ENCODE assay signal across 15 mouse cellular contexts in genomic region chr17:29055586-29055985, GRCm38 (mm10). TPM values are rescaled to one million over a fixed set of nuclear protein-coding genes. Genes with fewer than 3 reads are reported as not detected.
"Had no signal": no experiment of that assay in that cellular context is flagged by ENCODE, and none has a peak within 500 bp of the region (broad histone marks: within the 10 kb centered on the region; RNA-seq: fewer than 3 reads in every experiment).

No protein-coding gene starts in this region.

- DNase-seq: kidney, adult 9 months; kidney, postnatal 25 days; layer of hippocampus, adult 9-11 months; layer of hippocampus, postnatal 36 days; lung, embryonic 14.5 days; lung, postnatal 10 days; lung, postnatal 4 days; thymus, postnatal 4 days had no signal

- H3K27ac ChIP-seq: liver, embryonic 12.5 days; midbrain, embryonic 13.5 days; neural tube, embryonic 12.5 days; stomach, postnatal 0 days had no signal

- H3K36me3 ChIP-seq: limb, embryonic 13.5 days; liver, embryonic 12.5 days; midbrain, embryonic 13.5 days; neural tube, embryonic 12.5 days had no signal

- H3K4me3 ChIP-seq: limb, embryonic 13.5 days; liver, embryonic 12.5 days; midbrain, embryonic 13.5 days; neural tube, embryonic 12.5 days had no signal

- H3K27me3 ChIP-seq: limb, embryonic 13.5 days; liver, embryonic 12.5 days; midbrain, embryonic 13.5 days; neural tube, embryonic 12.5 days had no signal

- H3K9ac ChIP-seq: limb, embryonic 13.5 days; liver, embryonic 12.5 days; lung, embryonic 14.5 days; midbrain, embryonic 13.5 days; neural tube, embryonic 12.5 days had no signal

- H3K9me3 ChIP-seq: limb, embryonic 13.5 days; liver, embryonic 12.5 days; midbrain, embryonic 13.5 days; neural tube, embryonic 12.5 days had no signal

- ATAC-seq: liver, embryonic 12.5 days; midbrain, embryonic 13.5 days had no signal

- H3K4me2 ChIP-seq: liver, embryonic 12.5 days; lung, embryonic 14.5 days; midbrain, embryonic 13.5 days; neural tube, embryonic 12.5 days had no signal

RNA-seq across cellular contexts. Expression of gene Rab44, which starts 58.4 kb away (rescaled TPM):
- total RNA-seq: layer of hippocampus, adult 18-20 months; layer of hippocampus, postnatal 36 days; midbrain, postnatal 0 days had no signal
- polyA plus RNA-seq: midbrain, embryonic 13.5 days; midbrain, postnatal 0 days had no signal
